Mouse (Mus musculus) forebrain, embryonic 12.5 days (tissue): ENCODE data around the gene Gm12800. TPM values are rescaled to one million over a fixed set of nuclear protein-coding genes. Genes with fewer than 3 reads are reported as not detected.
"Not testable (repeated sequence)": the region's sequence is repeated elsewhere in the genome, so short reads cannot be mapped to it uniquely, and the experiment has no call there.

Experiments
- ATAC-seq: fragments of 200-750 bp; cut with Nextera tagmentation; 2 replicates; pipeline ENCODE4 v1.8.0; 2017; ENCODE audit warnings: moderate TSS enrichment; ENCODE audit not compliant: low FRiP score
- H3K27ac ChIP-seq: fragments of 300-500 bp; sonication (generic); 2 replicates; pipeline ENCODE4 v1.5.1; 2016; ENCODE audit warnings: mild to moderate bottlenecking
- H3K27me3 ChIP-seq: fragments of 300-500 bp; sonication (generic); 2 replicates; pipeline ENCODE4 v1.6.1; 2016; ENCODE audit warnings: mild to moderate bottlenecking
- H3K36me3 ChIP-seq: fragments of 300-500 bp; sonication (generic); replicated peaks from 2 replicates; pipeline ENCODE4 v1.6.1; 2016; ENCODE audit warnings: mild to moderate bottlenecking
- H3K4me1 ChIP-seq: fragments of 300-500 bp; sonication (generic); 2 replicates; pipeline ENCODE4 v1.6.1; 2016
- H3K4me2 ChIP-seq: fragments of 300-500 bp; sonication (generic); 2 replicates; pipeline ENCODE4 v1.6.1; 2016; ENCODE audit warnings: mild to moderate bottlenecking, moderate library complexity
- H3K4me3 ChIP-seq: fragments of 300-500 bp; sonication (generic); replicated peaks from 2 replicates; pipeline ENCODE4 v1.5.1; 2016; ENCODE audit warnings: mild to moderate bottlenecking
- H3K9ac ChIP-seq: fragments of 300-500 bp; sonication (generic); 2 replicates; pipeline ENCODE4 v1.6.1; 2016; ENCODE audit warnings: mild to moderate bottlenecking
- H3K9me3 ChIP-seq: fragments of 300-500 bp; sonication (generic); 2 replicates; pipeline ENCODE4 v1.6.1; 2016
- WGBS: fragments of 180-500 bp; shearing (Covaris S2); methylation state at CpG from one replicate; pipeline ENCODE4 v1.1.7; 2016; 5-methylcytosine and 5-hydroxymethylcytosine counted together
- polyA plus RNA-seq: library from polyadenylated mRNA; unstranded; fragments of >200 nt; fragmentation: Nextera tagmentation; extraction: Ambion mirVana; gene quantifications from 2 replicates; pipeline ENCODE4 v1.2.1, GENCODE M21; 2016

Gm12800 gene
- polyA plus RNA-seq = not detected in 2 replicates

DNA sequence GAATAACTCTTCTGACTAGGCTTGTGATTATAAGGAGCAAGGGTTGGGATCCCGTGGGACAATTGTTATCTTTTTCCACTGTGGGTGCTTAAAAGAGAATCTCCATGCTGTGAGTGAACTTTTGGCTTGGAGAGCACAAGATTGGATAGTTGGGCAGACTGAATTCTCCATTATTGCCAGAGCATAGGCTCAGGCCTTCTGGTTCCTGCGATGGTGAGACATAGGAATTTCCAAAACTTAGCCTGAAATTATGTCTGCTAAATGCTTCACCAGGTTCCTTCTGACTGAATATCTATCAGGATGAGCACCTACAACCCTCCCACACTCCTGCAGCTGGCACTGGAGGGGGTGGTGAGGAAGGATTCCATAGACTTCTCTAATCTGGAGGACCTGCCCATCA is at the start of gene Gm12800:
Gene Gm12800, plus strand, starts transcription at position 301 of the 400 bp plus-strand sequence.
- not testable (repeated sequence) for ATAC-seq, H3K27ac ChIP-seq, H3K4me3 ChIP-seq, H3K36me3 ChIP-seq, H3K9me3 ChIP-seq, H3K4me2 ChIP-seq, H3K27me3 ChIP-seq, H3K4me1 ChIP-seq, H3K9ac ChIP-seq
- 85% methylated on average over 2 of the region's 2 CpGs for WGBS

DNA sequence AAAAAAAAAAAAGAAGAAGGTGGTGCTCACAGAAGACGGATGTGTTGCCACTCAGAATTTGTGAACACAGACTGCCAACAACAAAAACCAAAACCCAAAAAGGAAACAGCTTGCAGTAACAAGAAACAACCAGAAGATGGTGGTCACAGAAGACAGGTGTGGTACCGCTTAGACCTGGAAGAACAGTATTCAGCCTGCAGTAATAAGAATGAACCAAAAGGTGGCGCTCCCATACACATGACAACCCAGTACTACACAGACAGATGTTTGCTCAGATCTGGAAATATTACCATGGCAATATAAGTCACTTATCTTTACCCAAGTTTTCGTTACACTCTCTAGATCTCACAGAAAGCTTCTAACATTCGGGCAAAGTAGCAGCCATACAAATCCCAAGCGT is 48.0 kb upstream of the Gm12800 start:
- Histone ChIP-seq H3K36me3 (no peaks in the 10 kb centered on the region), H3K27me3 (no peaks in the 10 kb centered on the region), H3K27ac (no peak overlapping the region), H3K4me1 (no peaks in the 10 kb centered on the region), H3K9ac (no peak overlapping the region), H3K4me3 (no peak overlapping the region), H3K4me2 (no peak overlapping the region), H3K9me3 (no peaks in the 10 kb centered on the region)
- no peak for ATAC-seq
- 46% methylated on average over 6 of the region's 6 CpGs for WGBS

DNA sequence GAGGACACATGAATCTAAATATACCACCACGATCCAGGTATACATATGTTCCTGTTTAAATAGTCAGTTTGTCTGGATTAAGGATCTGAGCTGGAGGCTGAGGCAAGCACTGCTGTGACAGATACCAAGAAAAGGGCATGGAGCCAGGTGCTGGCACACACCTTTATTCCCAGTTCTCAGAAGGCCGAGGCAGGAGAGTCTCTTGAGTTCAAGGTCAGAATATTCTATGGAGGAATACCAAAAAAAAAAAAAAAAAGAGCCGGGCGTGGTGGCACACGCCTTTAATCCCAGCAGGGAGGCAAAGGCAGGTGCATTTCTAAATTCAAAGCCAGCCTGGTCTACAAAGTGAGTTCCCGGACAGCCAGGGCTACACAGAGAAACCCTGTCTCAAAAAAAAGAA is 46.6 kb upstream of the Gm12800 start:
- H3K4me3 ChIP-seq = no peak overlapping the region
- H3K36me3 ChIP-seq = no peaks in the 10 kb centered on the region
- no peak overlapping the region for H3K9ac ChIP-seq
- WGBS = 91% methylated on average over 6 of the region's 6 CpGs
- no peak overlapping the region for H3K27ac ChIP-seq
- no peak overlapping the region for H3K4me2 ChIP-seq
- H3K4me1 ChIP-seq = no peaks in the 10 kb centered on the region
- no peaks in the 10 kb centered on the region for H3K9me3 ChIP-seq
- no peak for ATAC-seq
- H3K27me3 ChIP-seq = no peaks in the 10 kb centered on the region

DNA sequence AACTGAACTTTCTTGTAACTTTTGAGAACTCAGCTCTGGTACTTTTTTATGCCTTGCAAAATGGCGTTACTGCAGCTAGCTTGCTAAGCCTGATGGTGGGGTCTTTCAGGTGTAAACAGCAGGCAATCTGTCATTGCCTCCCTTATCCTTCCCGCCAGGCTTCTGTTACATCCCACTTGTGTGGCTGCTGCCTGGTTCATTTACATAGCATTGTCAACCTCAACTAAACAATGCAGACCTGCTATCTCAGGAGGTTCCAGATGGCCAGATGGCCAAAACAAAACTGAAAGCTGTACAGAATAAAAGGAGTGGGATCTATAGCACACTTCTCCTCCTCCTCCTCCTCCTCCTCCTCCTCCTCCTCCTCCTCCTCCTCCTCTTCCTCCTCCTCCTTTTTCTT is 36.9 kb upstream of the Gm12800 start:
- not testable (repeated sequence) for ATAC-seq, H3K9me3 ChIP-seq, H3K27me3 ChIP-seq, H3K4me1 ChIP-seq, H3K9ac ChIP-seq, H3K36me3 ChIP-seq, H3K4me3 ChIP-seq, H3K27ac ChIP-seq, H3K4me2 ChIP-seq
- WGBS = 71% methylated on average over 2 of the region's 2 CpGs

DNA sequence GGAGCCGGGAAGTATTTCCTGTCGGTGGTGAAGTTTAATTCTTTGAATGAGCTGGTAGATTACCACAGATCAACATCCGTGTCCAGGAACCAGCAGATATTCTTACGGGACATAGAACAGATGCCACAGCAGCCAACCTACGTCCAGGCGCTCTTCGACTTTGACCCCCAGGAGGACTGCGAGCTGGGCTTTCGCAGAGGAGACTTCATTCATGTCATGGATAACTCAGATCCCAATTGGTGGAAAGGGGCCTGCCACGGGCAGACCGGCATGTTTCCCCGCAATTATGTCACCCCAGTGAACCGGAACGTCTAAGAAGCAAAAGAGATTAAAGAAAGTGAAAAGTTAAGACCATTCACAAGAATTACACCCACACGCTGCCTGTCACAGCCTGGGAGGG is 33.2 kb upstream of the Gm12800 start:
- 81% methylated on average over 15 of the region's 15 CpGs for WGBS
- not testable (repeated sequence) for H3K36me3 ChIP-seq, ATAC-seq

DNA sequence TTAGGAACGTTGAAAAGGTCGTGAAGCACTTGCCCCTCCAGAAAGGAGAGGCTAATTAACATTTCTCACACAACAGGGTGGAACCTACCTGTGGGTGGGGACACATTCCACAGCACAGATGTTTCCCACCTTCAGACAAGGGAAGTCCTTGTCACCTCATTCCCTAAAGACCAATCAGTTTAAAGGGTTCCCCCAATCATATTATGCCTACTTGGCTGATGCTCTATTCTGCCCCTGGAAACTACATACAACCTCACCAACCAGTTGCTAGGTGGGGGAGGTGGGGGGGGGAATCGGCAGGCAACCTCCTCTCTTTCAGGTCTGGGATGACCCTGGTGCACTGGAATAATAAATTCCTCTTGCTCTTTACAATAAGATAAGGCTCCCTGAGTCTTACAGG is 25.3 kb upstream of the Gm12800 start:
- WGBS = 48% methylated on average over 3 of the region's 3 CpGs
- no peak for ATAC-seq
- no peaks in the 10 kb centered on the region for H3K27me3 ChIP-seq
- no peaks in the 10 kb centered on the region for H3K9me3 ChIP-seq
- H3K36me3 ChIP-seq = no peaks in the 10 kb centered on the region
- H3K9ac ChIP-seq = no peak overlapping the region
- H3K4me3 ChIP-seq = no peak overlapping the region
- H3K4me2 ChIP-seq = no peak overlapping the region
- H3K27ac ChIP-seq = no peak overlapping the region
- no peaks in the 10 kb centered on the region for H3K4me1 ChIP-seq

More for the DNA sequence above, 33.2 kb upstream of the Gm12800 start:
- H3K9ac ChIP-seq, H3K4me2 ChIP-seq, H3K9me3 ChIP-seq, H3K27ac ChIP-seq, H3K27me3 ChIP-seq, H3K4me1 ChIP-seq, H3K4me3 ChIP-seq: not testable (repeated sequence)

DNA sequence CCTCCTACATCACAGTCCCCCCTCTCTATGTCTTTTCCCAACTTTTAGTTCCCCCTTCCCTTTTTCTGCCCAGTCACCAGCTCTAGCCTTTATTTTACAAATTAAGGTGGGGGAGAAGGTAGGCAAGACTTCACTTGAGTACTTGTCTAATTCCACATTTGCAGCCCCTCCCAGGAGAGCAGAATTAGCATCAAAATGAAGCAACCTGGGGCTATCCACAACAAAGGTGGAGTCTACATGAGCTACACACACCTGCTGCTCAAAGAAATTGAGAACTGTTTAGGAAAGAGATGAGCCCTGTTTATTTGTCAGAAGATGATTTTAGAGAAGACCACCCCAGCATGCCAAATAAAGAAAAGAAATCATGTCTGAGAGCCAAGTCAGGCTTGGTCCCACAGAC is 19.5 kb upstream of the Gm12800 start:
- H3K27me3 ChIP-seq = no peaks in the 10 kb centered on the region
- H3K4me1 ChIP-seq = no peaks in the 10 kb centered on the region
- H3K36me3 ChIP-seq = no peaks in the 10 kb centered on the region
- H3K9ac ChIP-seq = no peak overlapping the region
- H3K4me2 ChIP-seq = no peak overlapping the region
- ATAC-seq = no peak
- H3K9me3 ChIP-seq = no peaks in the 10 kb centered on the region
- H3K27ac ChIP-seq = no peak overlapping the region
- no peak overlapping the region for H3K4me3 ChIP-seq

DNA sequence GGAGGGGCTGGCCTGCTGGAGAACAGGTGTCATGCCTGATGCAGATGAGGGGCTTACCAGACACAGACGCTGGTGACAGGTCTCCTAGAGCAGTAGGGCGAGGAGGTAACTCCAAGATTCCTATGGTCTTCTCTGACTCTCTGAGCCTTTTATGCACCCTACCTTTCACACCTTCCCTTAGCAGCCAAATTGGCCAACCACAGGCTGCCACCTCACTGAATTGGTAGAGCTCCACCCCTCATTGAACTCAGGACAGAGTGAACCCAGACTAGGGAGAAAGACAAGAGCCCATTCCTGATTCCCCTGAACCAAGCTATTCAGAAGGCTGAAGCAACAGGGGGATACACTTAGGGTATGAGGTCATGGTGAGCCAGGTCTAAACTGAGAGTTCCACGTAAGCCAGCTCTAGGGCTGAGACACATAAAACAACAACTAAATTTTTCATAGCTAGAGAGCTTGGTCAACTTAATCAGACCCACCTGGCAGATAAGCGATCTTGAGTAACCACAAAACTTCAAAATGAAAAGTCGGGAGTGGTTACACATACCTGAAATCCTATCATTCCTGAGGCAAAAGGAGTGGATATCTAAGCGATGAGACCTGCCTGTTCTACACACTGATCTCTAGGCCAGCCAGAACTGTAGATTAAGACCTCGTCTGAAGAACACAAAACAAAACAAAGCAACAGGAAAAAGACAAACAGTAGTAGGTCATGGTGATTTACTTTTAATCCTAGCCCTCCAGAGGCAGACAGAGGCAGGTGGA is 15.1 kb upstream of the Gm12800 start, which contains the start of gene C130073F10Rik:
Gene C130073F10Rik, minus strand, starts transcription at position 134 of the 765 bp plus-strand sequence.
- Histone ChIP-seq H3K9ac (no peak within 1 kb of the TSS), H3K27me3 (no peaks in the 10 kb centered on the region), H3K36me3 (no peaks in the 10 kb centered on the region), H3K4me1 (no peaks in the 10 kb centered on the region), H3K9me3 (no peaks in the 10 kb centered on the region), H3K4me3 (no peak within 1 kb of the TSS), H3K4me2 (no peak within 1 kb of the TSS), H3K27ac (no peak within 1 kb of the TSS)
- ATAC-seq = no peak
- WGBS = 92% methylated on average over 7 of the region's 7 CpGs

DNA sequence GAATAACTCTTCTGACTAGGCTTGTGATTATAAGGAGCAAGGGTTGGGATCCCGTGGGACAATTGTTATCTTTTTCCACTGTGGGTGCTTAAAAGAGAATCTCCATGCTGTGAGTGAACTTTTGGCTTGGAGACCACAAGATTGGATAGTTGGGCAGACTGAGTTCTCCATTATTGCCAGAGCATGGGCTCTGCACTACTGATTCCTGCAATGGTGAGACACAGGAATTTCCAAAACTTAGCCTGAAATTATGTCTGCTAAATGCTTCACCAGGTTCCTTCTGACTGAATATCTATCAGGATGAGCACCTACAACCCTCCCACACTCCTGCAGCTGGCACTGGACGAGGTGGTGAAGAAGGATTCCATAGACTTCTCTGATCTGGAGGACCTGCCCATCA is 31.2 kb downstream of the Gm12800 start, which contains the start of gene Gm12794:
Gene Gm12794, plus strand, starts transcription at position 301 of the 400 bp plus-strand sequence.
- H3K27ac ChIP-seq, ATAC-seq: not testable (repeated sequence)
- WGBS = 90% methylated on average over 2 of the region's 2 CpGs

More for the DNA sequence above, 31.2 kb downstream of the Gm12800 start, which contains the start of gene Gm12794:
- H3K4me3 ChIP-seq, H3K36me3 ChIP-seq, H3K4me1 ChIP-seq, H3K9me3 ChIP-seq, H3K9ac ChIP-seq, H3K27me3 ChIP-seq, H3K4me2 ChIP-seq: not testable (repeated sequence)

Other genes with a start within 250 kb of the Gm12800 start
- 1.8 and 2.0 TPM in 2 replicates for gene Lepr, start 191.7 kb upstream of the Gm12800 start, polyA plus RNA-seq
- gene B020004J07Rik, start 65.1 kb upstream of the Gm12800 start, polyA plus RNA-seq = not detected in 2 replicates
- gene C130073F10Rik, start 15.3 kb upstream of the Gm12800 start, polyA plus RNA-seq = not detected in 2 replicates
- not detected in 2 replicates for gene Gm12794, start 31.3 kb downstream of the Gm12800 start, polyA plus RNA-seq
- gene Gm12790, start 71.9 kb downstream of the Gm12800 start, polyA plus RNA-seq = not detected in 2 replicates
- not detected in 2 replicates for gene Gm12789, start 77.5 kb downstream of the Gm12800 start, polyA plus RNA-seq
- 7.5 and 10.0 TPM in 2 replicates for gene Pde4b, start 178.4 kb downstream of the Gm12800 start, polyA plus RNA-seq